Mouse (Mus musculus): Measurements from ENCODE around the gene Pkd1l1.
A peak's percentile ranks its signal among the peaks of the same experiment; 100 is the strongest.

Gene Pkd1l1

GRCm38 (mm10) chr11:8973166-8973565 lies at the start of gene Pkd1l1:
Pkd1l1 (minus strand) TSS chr11:8973266.
- no peak for DNase-seq (ENCODE audit: low read depth, low spot score)

- no peak for DNase-seq (ENCODE audit: low read depth, low spot score)
Measured at GRCm38 (mm10) chr11:9020207-9020606, 47.1 kb upstream of the Pkd1l1 start.

- no peak for DNase-seq (ENCODE audit: low read depth, low spot score)
Measured at GRCm38 (mm10) chr11:9018491-9019267, 45.6 kb upstream of the Pkd1l1 start.

GRCm38 (mm10) chr11:9014740-9015139 lies 41.7 kb upstream of the Pkd1l1 start:
- no peak for DNase-seq (ENCODE audit: low read depth, low spot score)

- no peak for DNase-seq (ENCODE audit: low read depth, low spot score)
Measured at GRCm38 (mm10) chr11:9011348-9011747, 38.3 kb upstream of the Pkd1l1 start.

GRCm38 (mm10) chr11:9010853-9011339 lies 37.8 kb upstream of the Pkd1l1 start, which contains the start of gene Hus1:
Hus1 (minus strand) TSS chr11:9011191.
- peak; percentile 66 for DNase-seq (ENCODE audit: low read depth, low spot score)

- DNase-seq (ENCODE audit: low read depth, low spot score), result no peak
Measured at GRCm38 (mm10) chr11:9010416-9010815, 37.4 kb upstream of the Pkd1l1 start.

GRCm38 (mm10) chr11:9008761-9009160 lies 35.7 kb upstream of the Pkd1l1 start:
- DNase-seq (ENCODE audit: low read depth, low spot score), result no peak

- no peak for DNase-seq (ENCODE audit: low read depth, low spot score)
Measured at GRCm38 (mm10) chr11:8988084-8988483, 15.0 kb upstream of the Pkd1l1 start.

GRCm38 (mm10) chr11:8986058-8986457 lies 13.0 kb upstream of the Pkd1l1 start:
- no peak for DNase-seq (ENCODE audit: low read depth, low spot score)

GRCm38 (mm10) chr11:8983237-8983861 lies 10.3 kb upstream of the Pkd1l1 start:
- DNase-seq (ENCODE audit: low read depth, low spot score), result peak; percentile 47

- DNase-seq (ENCODE audit: low read depth, low spot score), result no peak
Measured at GRCm38 (mm10) chr11:8978154-8978553, 5.1 kb upstream of the Pkd1l1 start.

GRCm38 (mm10) chr11:8972093-8972492 lies 973 bp downstream of the Pkd1l1 start:
- no peak for DNase-seq (ENCODE audit: low read depth, low spot score)

- DNase-seq (ENCODE audit: low read depth, low spot score), result no peak
Measured at GRCm38 (mm10) chr11:8970509-8970908, 2.6 kb downstream of the Pkd1l1 start.

GRCm38 (mm10) chr11:8968094-8968493 lies 5.0 kb downstream of the Pkd1l1 start:
- no peak for DNase-seq (ENCODE audit: low read depth, low spot score)

- DNase-seq (ENCODE audit: low read depth, low spot score), result no peak
Measured at GRCm38 (mm10) chr11:8958572-8958971, 14.5 kb downstream of the Pkd1l1 start.

- DNase-seq (ENCODE audit: low read depth, low spot score), result no peak
Measured at GRCm38 (mm10) chr11:8958108-8958507, 15.0 kb downstream of the Pkd1l1 start.

- DNase-seq (ENCODE audit: low read depth, low spot score), result no peak
Measured at GRCm38 (mm10) chr11:8957023-8957422, 16.0 kb downstream of the Pkd1l1 start.

- DNase-seq (ENCODE audit: low read depth, low spot score), result no peak
Measured at GRCm38 (mm10) chr11:8955678-8956077, 17.4 kb downstream of the Pkd1l1 start.

- DNase-seq (ENCODE audit: low read depth, low spot score), result no peak
Measured at GRCm38 (mm10) chr11:8949765-8950430, 23.2 kb downstream of the Pkd1l1 start.

GRCm38 (mm10) chr11:8948871-8949270 lies 24.2 kb downstream of the Pkd1l1 start:
- DNase-seq (ENCODE audit: low read depth, low spot score), result no peak

GRCm38 (mm10) chr11:8944114-8944513 lies 29.0 kb downstream of the Pkd1l1 start:
- no peak for DNase-seq (ENCODE audit: low read depth, low spot score)

Measured in CD4-positive helper T cell, adult 2 months (primary cell).